Mouse (Mus musculus) liver, embryonic 14.5 days (tissue): ENCODE measurements at regions not wholly inside any gene's neighbourhood (a gene's known extent, or its start where the extent isn't known, plus 50 kb on each side); places are given as distances from the start of the nearest gene placed in this dataset.

Experiments used
- ATAC-seq: fragments of 200-750 bp; cut with Nextera tagmentation; 2 replicates; pipeline ENCODE4 v1.8.0; 2017; ENCODE audit warnings: moderate number of reproducible peaks, mild to moderate bottlenecking, moderate library complexity; ENCODE audit not compliant: insufficient read depth
- DNase-seq, 3 experiments: peaks; one replicate each; pipeline ENCODE4 v3.0.0-alpha.2; 2012 to 2013; ENCODE audit warnings: low read depth in 3 of 3, low spot score in 3 of 3
- H3K27ac ChIP-seq: fragments of 300-500 bp; sonication (generic); 2 replicates; pipeline ENCODE4 v1.5.1; 2014; ENCODE audit warnings: moderate library complexity, mild to moderate bottlenecking, control low read depth, inconsistent platforms
- H3K27me3 ChIP-seq: fragments of 300-500 bp; sonication (generic); 2 replicates; pipeline ENCODE4 v1.6.1; 2014; ENCODE audit warnings: mild to moderate bottlenecking, low read length, moderate library complexity; ENCODE audit not compliant: control insufficient read depth, insufficient read depth
- H3K36me3 ChIP-seq: fragments of 300-500 bp; sonication (generic); replicated peaks from 2 replicates; pipeline ENCODE4 v1.6.1; 2014; ENCODE audit warnings: low read depth; ENCODE audit not compliant: control insufficient read depth, insufficient read depth
- H3K4me1 ChIP-seq, 2 experiments: fragments of 200-500 bp in 1 of 2; fragments of 300-500 bp in 1 of 2; sonication (generic) in 1 of 2; replicated peaks; 2 replicates each; pipeline ENCODE4 v1.6.1; 2012 to 2014; ENCODE audit warnings: antibody characterized with exemption in 1 of 2, inconsistent platforms in 1 of 2, low read length in 1 of 2; ENCODE audit not compliant: control insufficient read depth in 2 of 2, insufficient read depth in 2 of 2
- H3K4me2 ChIP-seq: fragments of 300-500 bp; sonication (generic); 2 replicates; pipeline ENCODE4 v1.6.1; 2014; ENCODE audit warnings: low read depth, mild to moderate bottlenecking, control low read depth, moderate library complexity
- H3K4me3 ChIP-seq, 2 experiments: fragments of 200-500 bp in 1 of 2; fragments of 300-500 bp in 1 of 2; sonication (generic) in 1 of 2; 2 replicates each; pipeline ENCODE4 v1.5.1; 2012 to 2014; ENCODE audit warnings: low read depth in 2 of 2, low read length in 2 of 2, mild to moderate bottlenecking in 2 of 2, control low read depth in 1 of 2, inconsistent platforms in 1 of 2, moderate library complexity in 1 of 2; ENCODE audit not compliant: insufficient read depth in 1 of 2
- H3K9ac ChIP-seq: fragments of 300-500 bp; sonication (generic); replicated peaks from 2 replicates; pipeline ENCODE4 v1.6.1; 2014; ENCODE audit warnings: mild to moderate bottlenecking, control low read depth, moderate library complexity
- H3K9me3 ChIP-seq: fragments of 300-500 bp; sonication (generic); 2 replicates; pipeline ENCODE4 v1.6.1; 2016; ENCODE audit warnings: low read length, mixed read lengths; ENCODE audit not compliant: control insufficient read depth
- CTCF ChIP-seq: IDR thresholded peaks from 2 replicates; pipeline ENCODE4 v1.5.1; 2016; ENCODE audit warnings: antibody characterized with exemption, low read depth, control low read depth
- EP300 ChIP-seq: IDR thresholded peaks from 2 replicates; pipeline ENCODE4 v1.6.1; 2016; ENCODE audit warnings: antibody characterized with exemption, low read depth
- WGBS: fragments of 180-500 bp; shearing (Covaris S2); extraction: QIAGEN DNeasy Blood & Tissue Kit; methylation state at CpG from one replicate; pipeline ENCODE4 v1.1.7; 2014; ENCODE audit not compliant: insufficient replicate concordance; 5-methylcytosine and 5-hydroxymethylcytosine counted together

DNA sequence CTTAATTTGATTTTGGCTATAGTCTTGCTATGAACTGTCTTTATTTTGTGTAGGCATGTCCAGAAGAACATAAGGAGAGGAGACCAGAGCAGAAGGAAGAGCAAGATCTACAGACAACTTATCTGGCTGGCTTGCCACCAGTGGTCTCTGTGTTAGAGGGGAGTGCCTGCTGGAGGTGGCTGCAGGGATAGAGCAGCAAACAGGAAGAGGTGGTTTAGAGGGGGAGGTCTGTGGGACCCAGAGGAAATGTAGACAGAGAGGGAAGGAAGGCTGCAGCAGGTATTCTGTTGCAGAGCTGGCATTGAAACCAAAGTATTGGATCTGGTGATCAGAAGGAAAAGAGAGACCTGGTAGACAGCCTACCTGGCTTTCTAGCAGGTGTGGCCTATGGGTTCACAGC lies 327.0 kb upstream of the Chl1 start:
- TF ChIP-seq CTCF, result no peak
- TF ChIP-seq EP300, result no peak
- no peaks in the 10 kb centered on the region for H3K36me3 ChIP-seq
- H3K9me3 ChIP-seq, result no peaks in the 10 kb centered on the region
- no peaks in the 10 kb centered on the region for H3K27me3 ChIP-seq
- DNase-seq (no peak), ATAC-seq (no peak)
- H3K4me1 ChIP-seq, result no peaks in the 10 kb centered on the region
- no peak overlapping the region for H3K4me2 ChIP-seq
- no peak overlapping the region for H3K27ac ChIP-seq
- no peak overlapping the region for H3K4me3 ChIP-seq
- H3K9ac ChIP-seq, result no peak overlapping the region

DNA sequence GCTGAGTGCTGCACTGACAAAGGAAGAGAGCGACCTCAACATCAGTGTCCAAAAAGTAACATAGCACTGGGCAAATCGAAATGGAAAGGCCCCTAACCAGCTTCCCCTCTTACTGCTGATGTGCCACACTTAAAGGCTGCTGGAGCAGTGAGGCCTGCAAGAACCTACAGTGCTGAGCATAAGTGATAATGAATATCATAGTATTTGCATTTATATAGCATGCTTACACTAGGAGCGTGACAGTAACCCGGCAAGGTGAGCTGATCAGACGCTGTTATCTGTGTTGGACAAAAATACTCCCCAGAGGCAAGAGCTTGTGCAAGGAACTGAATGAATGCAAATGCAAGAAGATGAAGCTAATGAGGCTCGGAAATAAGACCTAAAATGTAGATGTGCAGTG lies 313.5 kb upstream of the Chl1 start:
- H3K36me3 ChIP-seq, result no peaks in the 10 kb centered on the region
- no peak overlapping the region for H3K4me2 ChIP-seq
- ATAC-seq (no peak), DNase-seq (no peak)
- no peak overlapping the region for H3K9ac ChIP-seq
- TF ChIP-seq CTCF (no peak), EP300 (no peak)
- H3K4me3 ChIP-seq, result no peak overlapping the region
- no peak overlapping the region for H3K27ac ChIP-seq
- 65% methylated on average over 6 of the region's 6 CpGs for WGBS
- no peaks in the 10 kb centered on the region for H3K9me3 ChIP-seq
- no peaks in the 10 kb centered on the region for H3K27me3 ChIP-seq
- no peaks in the 10 kb centered on the region for H3K4me1 ChIP-seq

DNA sequence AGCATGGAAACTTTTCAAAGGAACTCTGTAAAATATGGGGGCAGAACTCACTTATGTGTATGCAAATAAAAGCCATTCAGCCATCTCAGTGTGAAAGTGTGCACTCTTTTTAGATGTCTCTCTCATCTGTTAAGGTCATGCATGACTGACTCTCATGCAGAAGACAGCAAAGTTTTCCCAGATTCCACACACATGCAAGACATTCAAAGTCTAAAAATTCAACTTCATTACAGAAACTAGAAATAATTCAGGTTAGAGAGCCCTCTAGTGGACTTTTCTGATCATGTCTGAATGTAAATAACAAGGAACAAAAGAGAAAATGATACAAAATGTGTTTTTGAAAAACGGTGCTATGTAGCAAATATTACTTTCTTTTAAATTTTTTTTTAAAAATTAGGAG lies 308.8 kb upstream of the Chl1 start:
- no peaks in the 10 kb centered on the region for H3K9me3 ChIP-seq
- no peak for TF ChIP-seq EP300
- TF ChIP-seq CTCF, result no peak
- H3K27ac ChIP-seq, result no peak overlapping the region
- no peaks in the 10 kb centered on the region for H3K27me3 ChIP-seq
- no peak overlapping the region for H3K4me3 ChIP-seq
- ATAC-seq (no peak), DNase-seq (no peak)
- no peak overlapping the region for H3K4me2 ChIP-seq
- H3K9ac ChIP-seq, result no peak overlapping the region
- H3K36me3 ChIP-seq, result no peaks in the 10 kb centered on the region
- 21% methylated on average over 1 of the region's 1 CpGs for WGBS
- H3K4me1 ChIP-seq, result no peaks in the 10 kb centered on the region

DNA sequence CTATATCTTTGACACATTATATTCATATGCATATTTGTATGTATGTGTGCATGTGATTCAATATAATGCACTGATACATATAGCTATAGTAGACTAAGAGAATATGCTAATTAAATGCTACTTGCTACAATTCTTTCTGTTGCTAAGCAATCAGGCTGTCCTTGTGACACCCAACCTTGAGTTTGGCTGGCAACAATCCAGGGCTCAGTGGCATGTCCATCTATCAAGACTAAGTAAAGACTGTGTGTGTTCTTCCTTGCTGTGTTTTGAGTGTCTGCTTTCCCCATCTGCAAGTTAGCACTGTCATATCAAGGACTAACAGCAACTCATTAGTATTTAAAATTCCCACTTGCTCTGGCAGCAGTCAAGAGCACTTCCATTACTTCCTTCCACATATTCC lies 301.2 kb upstream of the Chl1 start:
- Histone ChIP-seq H3K4me2 (no peak overlapping the region), H3K36me3 (no peaks in the 10 kb centered on the region), H3K4me1 (no peaks in the 10 kb centered on the region), H3K9me3 (no peaks in the 10 kb centered on the region), H3K4me3 (no peak overlapping the region), H3K9ac (no peak overlapping the region), H3K27me3 (no peaks in the 10 kb centered on the region), H3K27ac (no peak overlapping the region)
- no peak for ATAC-seq
- TF ChIP-seq CTCF (no peak), EP300 (no peak)
- DNase-seq, result no peak

DNA sequence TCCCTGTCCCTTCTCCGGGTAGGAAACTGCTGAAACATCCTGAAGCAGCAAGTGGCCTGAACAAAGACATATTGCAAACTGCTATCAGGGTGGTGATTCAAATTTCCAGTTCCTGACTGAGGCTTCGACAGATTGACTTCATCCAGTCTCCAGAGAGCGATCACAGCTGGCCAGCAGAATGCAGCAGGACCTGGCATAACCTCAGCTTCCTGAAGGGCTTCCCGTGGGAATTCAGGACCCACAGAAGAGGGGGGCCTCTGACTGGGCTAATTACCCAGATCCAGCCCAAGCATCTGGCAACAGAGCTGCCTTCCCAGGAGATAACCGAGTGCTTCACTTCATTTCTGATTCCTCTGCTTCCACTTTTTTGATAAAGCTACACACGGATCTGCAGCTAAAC lies 297.2 kb upstream of the Chl1 start:
- DNase-seq (no peak), ATAC-seq (no peak)
- H3K27ac ChIP-seq, result no peak overlapping the region
- 43% methylated on average over 6 of the region's 6 CpGs for WGBS
- no peak for TF ChIP-seq EP300
- no peaks in the 10 kb centered on the region for H3K27me3 ChIP-seq
- no peaks in the 10 kb centered on the region for H3K9me3 ChIP-seq
- no peak overlapping the region for H3K4me2 ChIP-seq
- H3K4me1 ChIP-seq, result no peaks in the 10 kb centered on the region
- H3K9ac ChIP-seq, result no peak overlapping the region
- no peaks in the 10 kb centered on the region for H3K36me3 ChIP-seq
- no peak overlapping the region for H3K4me3 ChIP-seq

DNA sequence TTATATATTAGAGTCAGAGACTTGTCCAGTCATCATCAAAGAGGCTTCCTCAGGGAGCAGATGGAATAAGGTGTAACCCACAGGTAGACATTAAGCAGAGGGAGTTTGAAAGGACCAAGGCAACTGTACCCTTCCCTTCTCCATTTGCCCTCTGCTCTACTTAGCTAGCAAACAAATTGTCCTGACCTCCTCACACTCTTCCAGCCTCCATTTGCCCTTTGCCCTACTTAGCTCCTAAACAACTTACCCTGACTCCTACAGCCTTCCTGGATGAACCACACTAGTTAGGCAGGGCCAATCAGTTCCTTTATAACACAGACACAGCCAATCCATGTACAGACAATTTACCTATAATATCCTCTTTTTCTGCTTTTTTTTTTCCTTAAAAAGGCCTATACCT lies 273.5 kb upstream of the Chl1 start:
- H3K4me3 ChIP-seq, result no peak overlapping the region
- TF ChIP-seq CTCF, result no peak
- no peak for TF ChIP-seq EP300
- H3K27ac ChIP-seq, result no peak overlapping the region
- no peaks in the 10 kb centered on the region for H3K9me3 ChIP-seq
- no peak overlapping the region for H3K9ac ChIP-seq
- no peaks in the 10 kb centered on the region for H3K36me3 ChIP-seq
- H3K27me3 ChIP-seq, result no peaks in the 10 kb centered on the region
- H3K4me1 ChIP-seq, result no peaks in the 10 kb centered on the region
- no peak for DNase-seq
- no peak for ATAC-seq
- no peak overlapping the region for H3K4me2 ChIP-seq
